Mouse (Mus musculus) ES-E14 (cell line): ENCODE data around the gene Dock11. TPM values are rescaled to one million over a fixed set of nuclear protein-coding genes. Genes with fewer than 3 reads are reported as not detected.

ENCODE experiments used
- DNase-seq: peaks from one replicate; pipeline ENCODE4 v3.0.0-alpha.2; 2013; ENCODE audit warnings: low read depth, low spot score
- H3K27ac ChIP-seq: 2 replicates; pipeline ENCODE4 v1.5.1; 2012; ENCODE audit warnings: low read depth, mild to moderate bottlenecking, low read length, moderate library complexity, mixed read lengths; ENCODE audit not compliant: poor library complexity, insufficient read depth, severe bottlenecking
- H3K36me3 ChIP-seq: 2 replicates; pipeline ENCODE4 v1.6.1; 2012; ENCODE audit warnings: mild to moderate bottlenecking, low read length, moderate library complexity, mixed read lengths; ENCODE audit not compliant: control insufficient read depth, poor library complexity, insufficient read depth, severe bottlenecking
- H3K4me1 ChIP-seq, 2 experiments: fragments of 150-350 bp in 1 of 2; sonication (generic) in 1 of 2; 2 replicates each; pipeline ENCODE4 v1.6.1; 2012; ENCODE audit warnings: low read length in 2 of 2, mild to moderate bottlenecking in 1 of 2, mixed read lengths in 1 of 2; ENCODE audit not compliant: control insufficient read depth in 2 of 2, insufficient read depth in 2 of 2, poor library complexity in 1 of 2
- H3K4me3 ChIP-seq, 2 experiments: fragments of 150-350 bp in 1 of 2; sonication (generic) in 1 of 2; 2 replicates each; pipeline ENCODE4 v1.5.1; 2012; ENCODE audit warnings: low read length in 2 of 2, low read depth in 1 of 2, mild to moderate bottlenecking in 1 of 2, mixed read lengths in 1 of 2; ENCODE audit not compliant: insufficient read depth in 1 of 2, poor library complexity in 1 of 2, severe bottlenecking in 1 of 2
- H3K9ac ChIP-seq: 2 replicates; pipeline ENCODE4 v1.6.1; 2012; ENCODE audit warnings: low read depth, mild to moderate bottlenecking, low read length, mixed read lengths; ENCODE audit not compliant: poor library complexity, insufficient read depth, severe bottlenecking
- H3K9me3 ChIP-seq: fragments of 150-350 bp; sonication (generic); 2 replicates; pipeline ENCODE4 v1.6.1; 2012; ENCODE audit warnings: low read depth, mild to moderate bottlenecking, low read length; ENCODE audit not compliant: control insufficient read depth, insufficient read depth
- CHD2 ChIP-seq: IDR thresholded peaks from 2 replicates; pipeline ENCODE4 v1.6.1; 2014; ENCODE audit warnings: mild to moderate bottlenecking, low read depth, low read length, inconsistent platforms
- HCFC1 ChIP-seq: IDR thresholded peaks from 2 replicates; pipeline ENCODE4 v1.6.1; 2012; ENCODE audit warnings: low read length, inconsistent platforms, borderline replicate concordance; ENCODE audit not compliant: insufficient read depth
- MAFK ChIP-seq: IDR thresholded peaks from 2 replicates; pipeline ENCODE4 v1.6.1; 2014; ENCODE audit warnings: mild to moderate bottlenecking, low read depth, low read length, inconsistent platforms; ENCODE audit not compliant: insufficient read depth
- ZC3H11A ChIP-seq: IDR thresholded peaks from 2 replicates; pipeline ENCODE4 v1.6.1; 2012; ENCODE audit warnings: low read depth, mild to moderate bottlenecking, inconsistent platforms, low read length, borderline replicate concordance
- ZNF384 ChIP-seq: IDR thresholded peaks from 2 replicates; pipeline ENCODE4 v1.6.1; 2012; ENCODE audit warnings: low read depth, low read length, inconsistent platforms
- in situ Hi-C, 2 experiments: fragments of 600-800 bp; cut with MboI; formaldehyde crosslinking; loops; one replicate each; pipeline ENCODE4 v1.15.1; 2025; ENCODE audit warnings: low sequenced_read_pairs in 2 of 2, inconsistent platforms in 1 of 2; ENCODE audit not compliant: unreplicated experiment in 2 of 2
- total RNA-seq: library from RNA; depleted of rRNA; stranded (reverse); fragments of 300-350 nt; gene quantifications from 2 replicates; pipeline ENCODE4 v1.2.3, GENCODE M21; 2012

Gene Dock11
- total RNA-seq, 1 experiment: 11.0 TPM

GRCm38 (mm10) chrX:36047451-36047850 lies 158.8 kb downstream of the Dock11 start:
- Histone ChIP-seq H3K9ac (no peak overlapping the region), H3K9me3 (no peaks in the 10 kb centered on the region), H3K4me1 (no peaks in the 10 kb centered on the region), H3K36me3 (no peaks in the 10 kb centered on the region), H3K27ac (no peak overlapping the region), H3K4me3 (no peak overlapping the region)
- TF ChIP-seq HCFC1: no peak
- no peak for TF ChIP-seq CHD2
- no peak for TF ChIP-seq MAFK
- no peak for TF ChIP-seq ZC3H11A
- no peak for TF ChIP-seq ZNF384
- no peak for DNase-seq
- in situ Hi-C loops: loop anchor here in 1 of 2 experiments (25.0 kb wide), 1 partner anchor 110 kb away; no protein-coding TSS in a partner anchor

- TF ChIP-seq HCFC1 (no peak), CHD2 (no peak), MAFK (no peak), ZC3H11A (no peak)
- Histone ChIP-seq H3K9ac (no peak overlapping the region), H3K4me1 (no peaks in the 10 kb centered on the region), H3K27ac (no peak overlapping the region), H3K9me3 (no peaks in the 10 kb centered on the region), H3K4me3 (no peak overlapping the region), H3K36me3 (no peaks in the 10 kb centered on the region)
- DNase-seq: no peak
- in situ Hi-C loops: loop anchor here in 1 of 2 experiments (25.0 kb wide), 1 partner anchor 112 kb away; no protein-coding TSS in a partner anchor
Measured at GRCm38 (mm10) chrX:36050312-36050711, 161.7 kb downstream of the Dock11 start.

DNA sequence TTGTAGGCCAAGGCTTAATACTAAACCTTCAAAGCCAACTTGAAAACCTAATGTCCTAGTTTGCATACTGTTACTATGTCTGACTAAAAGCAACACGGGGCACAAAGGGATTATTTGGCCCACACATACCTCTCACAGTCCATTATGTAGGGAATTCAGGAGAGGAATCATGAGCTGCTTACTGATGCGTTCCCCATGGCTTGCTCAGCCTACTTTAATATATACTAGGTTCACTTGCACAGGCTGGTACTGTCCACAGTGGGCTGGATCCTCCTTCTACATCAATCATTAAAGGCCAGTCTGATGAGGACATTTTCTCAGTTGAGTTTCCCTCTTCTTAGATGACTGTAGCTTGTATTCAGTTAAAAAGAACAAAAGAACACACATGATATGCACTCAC lies 185.4 kb downstream of the Dock11 start:
- in situ Hi-C loops: loop anchor here in 1 of 2 experiments (25.0 kb wide), 1 partner anchor 88 kb away; no protein-coding TSS in a partner anchor

DNA sequence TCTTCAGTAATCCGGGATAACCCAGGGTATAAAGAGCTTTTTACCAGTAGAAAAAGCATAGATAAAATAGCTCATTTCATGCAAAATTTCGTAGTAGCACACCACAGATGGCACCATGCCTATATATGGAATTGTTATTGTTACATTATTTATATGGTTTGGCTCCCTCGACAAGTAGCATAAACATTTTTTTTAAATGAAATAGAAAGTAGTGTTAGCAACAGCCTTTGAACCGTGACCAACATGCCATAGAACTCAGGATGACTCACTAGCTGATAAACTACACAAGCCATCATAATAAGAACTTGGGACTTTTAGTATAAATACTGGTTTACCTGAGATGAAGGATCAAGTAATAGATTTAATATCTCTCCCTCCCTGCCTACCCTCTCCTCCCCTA lies 188.5 kb downstream of the Dock11 start:
- TF ChIP-seq HCFC1 (no peak), MAFK (no peak), ZC3H11A (no peak), CHD2 (no peak), ZNF384 (no peak)
- H3K9me3 ChIP-seq: no peaks in the 10 kb centered on the region
- no peak overlapping the region for H3K27ac ChIP-seq
- in situ Hi-C loops: no loop called here
- no peak overlapping the region for H3K4me3 ChIP-seq
- no peaks in the 10 kb centered on the region for H3K36me3 ChIP-seq
- H3K9ac ChIP-seq: no peak overlapping the region
- H3K4me1 ChIP-seq: no peaks in the 10 kb centered on the region
- no peak for DNase-seq

More for the DNA sequence above, 185.4 kb downstream of the Dock11 start:
- Histone ChIP-seq H3K9me3 (no peaks in the 10 kb centered on the region), H3K9ac (no peak overlapping the region), H3K36me3 (no peaks in the 10 kb centered on the region), H3K27ac (no peak overlapping the region), H3K4me1 (no peaks in the 10 kb centered on the region), H3K4me3 (no peak overlapping the region)
- TF ChIP-seq HCFC1 (no peak), MAFK (no peak), ZC3H11A (no peak), CHD2 (no peak), ZNF384 (no peak)
- DNase-seq: no peak

DNA sequence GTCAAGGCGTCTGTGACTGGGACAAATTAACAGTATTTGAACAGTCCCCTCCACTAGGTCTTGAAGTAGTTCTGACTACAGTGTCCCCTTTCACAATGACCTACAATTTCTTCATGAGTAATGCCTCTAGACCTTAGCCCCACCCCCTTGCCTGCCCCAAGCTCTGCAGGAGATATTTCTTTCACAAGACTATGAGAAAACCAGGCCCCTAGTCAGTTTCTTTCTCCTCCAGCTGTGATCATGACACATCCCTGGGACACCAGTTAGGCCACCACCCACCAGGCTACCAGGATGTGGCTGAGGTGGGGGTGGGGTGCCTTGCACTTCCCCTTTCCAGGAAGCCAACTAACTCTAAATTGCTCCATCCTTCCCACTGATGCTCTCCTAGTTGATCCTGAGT lies 194.3 kb downstream of the Dock11 start:
- Histone ChIP-seq H3K9ac (no peak overlapping the region), H3K4me1 (no peaks in the 10 kb centered on the region), H3K4me3 (no peak overlapping the region), H3K27ac (no peak overlapping the region), H3K9me3 (no peaks in the 10 kb centered on the region), H3K36me3 (no peaks in the 10 kb centered on the region)
- TF ChIP-seq CHD2 (no peak), MAFK (no peak), ZNF384 (no peak), HCFC1 (no peak), ZC3H11A (no peak)
- no peak for DNase-seq
- in situ Hi-C loops: no loop called here
